Mouse (Mus musculus) gastrocnemius, postnatal 10 days (tissue): ENCODE data around the gene Igf2. TPM values are rescaled to one million over a fixed set of nuclear protein-coding genes. Genes with fewer than 3 reads are reported as not detected.
A peak's percentile ranks its signal among the peaks of the same experiment; 100 is the strongest.

Experiments
- DNase-seq: peaks from one replicate; pipeline ENCODE4 v3.0.0; 2021; ENCODE audit warnings: mixed read lengths
- microRNA-seq, 2 experiments: library from miRNA; unstranded; fragments of <30 nt; microRNA quantifications; one replicate each; pipeline ENCODE4 v1.2.0; 2021
- total RNA-seq, 2 experiments: library from RNA; stranded (reverse); gene quantifications; 2 replicates each; pipeline ENCODE4 v1.2.3; 2021

Igf2 gene
- total RNA-seq, 2 experiments from 2014 or later: 6,069 to 6,624 TPM

GRCm38 (mm10) chr7:142659181-142659681 is 7.4 kb downstream of the Igf2 start:
- DNase-seq: peak; percentile 74

- no peak for DNase-seq
Observed at GRCm38 (mm10) chr7:142658681-142659180, 7.9 kb downstream of the Igf2 start.

GRCm38 (mm10) chr7:142657821-142658614 is 8.6 kb downstream of the Igf2 start:
- DNase-seq: no peak

GRCm38 (mm10) chr7:142657341-142657791 is 9.2 kb downstream of the Igf2 start:
- DNase-seq: no peak

- peak; percentile 69 for DNase-seq
Observed at GRCm38 (mm10) chr7:142656055-142656454, 10.6 kb downstream of the Igf2 start.

- DNase-seq: no peak
Observed at GRCm38 (mm10) chr7:142655633-142656032, 11.0 kb downstream of the Igf2 start.

- DNase-seq: no peak
Observed at GRCm38 (mm10) chr7:142653726-142654125, 12.9 kb downstream of the Igf2 start.

GRCm38 (mm10) chr7:142646676-142647075 is 19.9 kb downstream of the Igf2 start:
- DNase-seq: no peak

- DNase-seq: no peak
Observed at GRCm38 (mm10) chr7:142645045-142645444, 21.6 kb downstream of the Igf2 start.

- no peak for DNase-seq
Observed at GRCm38 (mm10) chr7:142636178-142636577, 30.4 kb downstream of the Igf2 start.

- no peak for DNase-seq
Observed at GRCm38 (mm10) chr7:142630691-142631090, 35.9 kb downstream of the Igf2 start.

GRCm38 (mm10) chr7:142629806-142630205 is 36.8 kb downstream of the Igf2 start:
- no peak for DNase-seq

GRCm38 (mm10) chr7:142622180-142622579 is 44.4 kb downstream of the Igf2 start:
- DNase-seq: no peak

- DNase-seq: no peak
Observed at GRCm38 (mm10) chr7:142613077-142613476, 53.5 kb downstream of the Igf2 start.

GRCm38 (mm10) chr7:142610627-142611406 is 55.8 kb downstream of the Igf2 start:
- DNase-seq: peak; percentile 69

- DNase-seq: peak; percentile 54
Observed at GRCm38 (mm10) chr7:142600921-142601320, 65.7 kb downstream of the Igf2 start.

Small RNAs within 50 kb of the gene (microRNA-seq; reads per million reads assigned to microRNA genes)
- gene Mir483: 3,516 to 4,638 reads per million in 2 experiments

Other genes with a start within 250 kb of the Igf2 start
- gene Syt8, start 232.0 kb downstream of the Igf2 start, total RNA-seq: under 1 TPM in 1 of 2 experiments, not detected in 1; 0.36 TPM
- over 10,000 TPM; 11,296 to 12,937 TPM for gene Tnni2, start 225.0 kb downstream of the Igf2 start, total RNA-seq
- gene Lsp1, start 206.0 kb downstream of the Igf2 start, total RNA-seq: 10 to 100 TPM; 14.4 to 24.4 TPM
- over 10,000 TPM; 17,146 to 18,824 TPM for gene Tnnt3, start 168.0 kb downstream of the Igf2 start, total RNA-seq
- gene Mrpl23, start 134.1 kb downstream of the Igf2 start, total RNA-seq: 1 to 10 TPM; 6.4 to 7.2 TPM
- gene Gm49394, start 3.1 kb upstream of the Igf2 start, total RNA-seq: under 1 TPM; 0.25 to 0.47 TPM
- gene Ins2, start 76.6 kb upstream of the Igf2 start, total RNA-seq: not detected